Mouse (Mus musculus): Measurements from ENCODE around the gene Kcnj1. TPM values are rescaled to one million over a fixed set of nuclear protein-coding genes. Genes with fewer than 3 reads are reported as not detected.

The Kcnj1 gene
- total RNA-seq (2015; ENCODE audit: low replicate concordance) = not detected in 2 replicates
- total RNA-seq (2017; ENCODE audit: low replicate concordance) = not detected in 2 replicates

DNA sequence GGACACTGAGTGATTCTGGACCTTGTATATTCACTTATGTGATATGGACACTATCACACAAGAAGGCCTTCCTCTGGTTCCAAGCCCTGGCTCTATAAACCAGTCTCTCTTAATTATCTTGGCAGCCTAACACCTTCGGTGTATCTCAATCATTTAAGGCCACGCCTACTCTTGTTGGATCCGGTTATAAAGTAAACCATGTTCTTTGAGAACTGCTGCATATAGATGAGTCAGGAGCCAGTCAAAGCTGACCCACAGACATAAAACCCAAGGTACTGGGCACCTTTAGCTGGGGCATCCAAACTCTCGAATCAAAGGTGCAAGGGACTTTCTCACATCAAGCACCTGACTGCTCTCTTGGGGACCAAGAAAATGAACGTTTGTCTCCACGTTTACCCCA, at the start of gene Kcnj1:
Kcnj1 (plus strand) TSS at position 292 of the 400 bp plus-strand sequence.
- no peak for ATAC-seq (replicated peaks; ENCODE audit: low FRiP score, poor library complexity, severe bottlenecking)

DNA sequence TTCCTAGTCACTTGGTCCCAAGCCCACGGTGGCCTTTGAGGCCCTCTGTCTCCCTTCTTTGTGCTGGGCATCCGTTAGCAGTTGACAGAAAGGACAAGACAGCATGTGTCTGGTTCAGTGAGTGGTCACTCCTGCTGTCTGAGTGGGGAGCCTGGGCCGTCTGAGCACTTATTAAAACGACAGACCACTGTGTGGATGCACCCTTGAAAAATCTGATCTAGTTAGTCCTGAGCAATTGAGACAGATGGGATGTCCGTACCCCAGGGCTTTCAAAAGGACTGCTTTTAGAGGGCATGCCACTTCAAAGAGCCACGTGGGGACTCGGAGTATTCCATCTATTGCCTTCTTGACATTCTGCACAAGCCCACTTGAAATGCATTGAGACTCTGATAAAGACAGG, 48.7 kb upstream of the Kcnj1 start:
- ATAC-seq (replicated peaks; ENCODE audit: low FRiP score, poor library complexity, severe bottlenecking) = no peak

DNA sequence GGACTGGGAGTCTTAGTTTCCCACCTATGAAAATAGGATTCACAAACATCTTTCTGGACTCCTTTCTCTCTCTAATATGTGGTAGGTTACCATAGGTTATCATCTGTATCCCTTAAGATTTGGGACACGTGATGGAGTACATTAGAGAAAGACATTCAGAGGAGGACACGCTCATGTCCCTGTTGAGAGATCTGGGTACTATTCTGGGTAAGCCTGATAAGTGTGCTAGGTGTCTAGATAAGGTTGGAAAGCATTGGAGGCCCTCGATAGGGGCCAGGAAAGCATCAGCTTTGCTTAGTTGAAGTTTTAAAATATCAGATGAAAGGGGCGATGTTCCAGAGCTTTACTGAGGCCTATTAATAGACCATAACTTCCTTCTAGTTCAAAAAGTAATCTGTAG, 43.5 kb upstream of the Kcnj1 start:
- no peak for ATAC-seq (replicated peaks; ENCODE audit: low FRiP score, poor library complexity, severe bottlenecking)

DNA sequence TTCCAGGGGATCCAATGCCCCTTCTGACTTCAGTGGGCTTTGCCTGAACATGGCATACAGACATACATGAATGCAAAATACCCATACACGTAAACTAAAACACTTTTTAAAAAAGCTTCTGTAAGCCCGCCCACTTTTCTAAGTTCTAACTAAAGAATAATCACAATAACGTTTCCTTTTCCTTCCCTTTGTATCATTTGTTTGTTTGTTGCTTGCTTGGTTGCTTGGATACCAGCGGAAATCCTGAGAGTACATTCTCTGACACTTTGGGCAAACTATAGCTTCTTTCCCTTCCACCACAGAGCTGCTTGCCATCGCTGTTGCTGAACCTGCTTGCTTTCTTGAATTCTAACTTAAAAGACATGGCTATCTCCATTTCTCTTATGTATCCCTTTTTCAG, 41.1 kb upstream of the Kcnj1 start:
- ATAC-seq (replicated peaks; ENCODE audit: low FRiP score, poor library complexity, severe bottlenecking) = no peak

DNA sequence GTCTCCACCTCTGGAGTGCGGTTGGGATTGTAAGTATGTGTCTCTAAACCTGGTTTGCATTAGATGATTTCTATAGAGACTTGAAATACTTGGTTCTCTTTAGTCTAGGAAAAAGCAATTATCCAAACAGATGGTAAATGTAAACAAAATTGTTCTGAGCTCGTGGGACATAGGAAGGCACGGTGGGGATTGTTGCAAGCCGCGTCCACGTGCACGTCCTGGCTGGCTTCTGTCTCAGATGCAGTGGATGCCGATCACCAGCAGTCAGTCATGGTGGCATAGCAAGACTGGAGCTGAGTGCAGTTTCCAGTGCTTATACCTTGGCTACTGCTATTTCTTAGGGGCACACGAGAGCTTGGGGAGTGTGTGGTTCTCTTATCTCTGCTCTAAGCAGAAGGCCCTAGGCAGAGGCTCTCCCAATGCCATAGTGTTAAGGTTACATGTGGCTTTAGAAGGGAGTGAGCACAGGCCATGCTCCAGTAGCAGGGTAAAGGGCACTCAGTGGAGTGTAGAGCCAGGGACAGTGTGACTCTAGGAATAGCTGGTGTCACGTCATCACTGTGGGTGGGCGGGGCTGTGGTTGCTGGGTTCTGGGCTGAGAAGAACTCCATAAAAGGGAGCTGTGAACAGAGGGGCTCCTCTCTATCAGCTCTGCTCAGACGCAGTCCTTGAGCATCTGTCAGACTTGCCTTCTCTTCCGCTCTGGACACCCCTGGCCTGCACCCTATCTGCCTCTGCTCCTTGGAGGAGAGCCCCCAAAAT, 36.7 kb upstream of the Kcnj1 start:
- no peak for ATAC-seq (replicated peaks; ENCODE audit: low FRiP score, poor library complexity, severe bottlenecking)

DNA sequence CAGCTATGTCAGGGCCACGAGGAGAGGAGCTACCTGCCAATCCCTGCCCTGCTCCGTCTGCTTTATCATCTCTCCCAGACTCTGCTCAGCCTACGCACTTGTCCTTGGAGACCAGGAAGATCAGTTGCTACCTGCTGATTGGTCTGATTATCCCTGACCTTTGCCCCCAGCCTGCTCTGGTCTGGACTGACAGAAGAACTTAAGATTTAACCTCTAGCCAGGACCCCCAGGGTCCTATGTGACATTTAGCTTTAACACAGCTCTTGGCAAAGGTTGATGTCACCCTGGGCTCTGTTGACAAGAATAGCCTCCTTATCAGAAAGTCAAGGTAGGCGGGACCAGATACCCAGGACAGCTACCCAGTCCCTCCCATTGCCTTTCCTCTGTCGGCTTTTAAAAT, 31.5 kb upstream of the Kcnj1 start:
- ATAC-seq (replicated peaks; ENCODE audit: low FRiP score, poor library complexity, severe bottlenecking) = no peak

DNA sequence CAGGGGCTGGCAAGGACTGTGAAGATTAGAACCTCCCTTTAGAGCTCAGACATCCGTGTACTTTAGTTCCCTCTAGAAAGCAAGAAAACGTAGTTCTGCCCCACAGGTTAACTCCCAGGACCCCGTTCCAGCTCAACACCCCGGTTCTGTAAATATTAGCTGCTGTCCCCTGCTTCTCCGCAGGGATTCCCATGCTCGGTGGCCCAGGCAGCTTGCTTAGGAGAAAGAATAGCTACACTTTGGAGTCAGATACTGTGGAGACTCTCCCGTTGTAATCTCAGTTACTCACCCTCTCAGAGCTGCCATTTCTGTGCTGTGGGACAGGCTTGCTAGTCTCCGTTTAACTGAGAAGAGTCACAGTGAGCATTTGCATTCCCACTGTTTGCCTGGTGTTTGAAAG, 29.4 kb upstream of the Kcnj1 start:
- ATAC-seq (replicated peaks; ENCODE audit: low FRiP score, poor library complexity, severe bottlenecking) = no peak

DNA sequence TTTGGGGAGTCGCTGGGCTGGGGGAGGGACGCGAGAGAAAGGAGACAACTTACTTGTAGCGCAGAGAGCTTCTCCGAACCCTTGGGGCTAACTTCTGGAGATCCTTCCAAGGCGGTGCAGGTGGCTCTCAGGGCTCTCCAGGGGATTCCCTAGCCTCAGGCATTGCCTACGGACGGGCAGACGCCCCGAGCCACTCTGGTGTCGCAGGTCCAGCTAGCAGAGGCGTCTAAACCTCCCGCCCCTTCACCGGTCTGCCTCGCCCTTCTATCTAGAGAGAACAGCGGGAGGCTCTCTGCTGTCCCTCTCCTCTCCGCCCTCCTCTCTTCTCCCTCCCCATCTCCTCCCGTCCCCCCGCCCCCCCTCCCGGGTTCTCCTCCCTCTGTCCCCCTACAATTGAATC, 28.2 kb upstream of the Kcnj1 start, which contains the start of gene Kcnj5:
Kcnj5 (minus strand) TSS at position 300 of the 400 bp plus-strand sequence.
- no peak for ATAC-seq (replicated peaks; ENCODE audit: low FRiP score, poor library complexity, severe bottlenecking)

DNA sequence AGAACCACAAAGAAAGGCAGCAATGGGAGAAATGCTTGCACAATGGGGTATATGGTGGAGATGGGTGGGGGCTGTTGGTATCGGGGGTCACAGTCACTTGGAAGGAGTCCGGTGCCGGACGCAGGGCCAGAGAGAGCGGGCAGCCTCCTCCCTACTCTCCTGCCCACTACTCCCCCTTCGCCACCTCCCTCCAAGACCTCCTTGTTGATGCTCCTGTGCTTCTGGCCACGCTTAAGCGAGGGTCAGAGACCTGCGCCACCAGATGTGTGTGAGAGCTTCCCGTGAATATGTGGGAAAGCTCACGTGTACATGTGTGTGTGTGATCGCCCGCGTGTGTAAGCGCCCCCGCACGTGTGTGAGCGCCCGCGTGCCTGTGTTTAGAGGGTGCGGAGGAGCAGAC, 27.8 kb upstream of the Kcnj1 start:
- ATAC-seq (replicated peaks; ENCODE audit: low FRiP score, poor library complexity, severe bottlenecking) = no peak

DNA sequence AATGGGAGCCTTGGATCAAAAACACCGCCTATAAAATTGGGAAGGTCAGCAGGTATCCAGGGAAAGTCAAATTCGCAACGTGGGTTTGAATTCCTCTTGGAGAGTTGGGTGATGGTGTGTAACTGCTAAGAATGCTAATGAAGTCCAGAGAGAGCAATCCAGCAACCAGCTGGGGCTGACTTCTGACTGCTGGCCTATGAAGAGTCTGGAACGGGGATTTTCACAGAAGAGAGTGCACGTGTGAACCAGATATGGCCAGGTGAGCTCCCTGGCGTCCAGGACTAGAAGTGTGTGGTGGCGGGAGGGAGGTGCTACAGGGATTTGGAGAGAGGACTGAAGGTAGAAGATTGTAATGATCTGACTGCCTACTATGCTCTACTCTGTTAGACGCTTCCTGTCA, 24.2 kb upstream of the Kcnj1 start:
- no peak for ATAC-seq (replicated peaks; ENCODE audit: low FRiP score, poor library complexity, severe bottlenecking)

DNA sequence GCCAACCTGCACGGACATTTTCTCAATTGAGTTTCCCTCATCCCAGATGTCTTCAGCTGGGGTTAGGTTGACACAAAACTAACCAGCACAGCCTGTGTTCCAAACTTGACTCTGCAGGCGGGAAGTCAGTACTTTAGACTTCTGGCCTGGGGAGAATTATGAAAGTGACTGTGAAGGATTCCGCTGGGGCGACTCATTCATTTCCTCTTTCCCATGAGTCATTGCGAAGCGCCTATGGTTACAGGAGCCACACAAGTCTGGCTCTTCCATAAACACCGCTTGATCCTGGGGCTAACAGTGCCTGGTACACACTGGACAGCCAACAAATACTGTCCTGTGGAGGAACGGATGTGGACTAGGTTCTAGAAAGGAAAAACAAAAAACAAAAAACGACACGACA, 22.9 kb upstream of the Kcnj1 start:
- no peak for ATAC-seq (replicated peaks; ENCODE audit: low FRiP score, poor library complexity, severe bottlenecking)

DNA sequence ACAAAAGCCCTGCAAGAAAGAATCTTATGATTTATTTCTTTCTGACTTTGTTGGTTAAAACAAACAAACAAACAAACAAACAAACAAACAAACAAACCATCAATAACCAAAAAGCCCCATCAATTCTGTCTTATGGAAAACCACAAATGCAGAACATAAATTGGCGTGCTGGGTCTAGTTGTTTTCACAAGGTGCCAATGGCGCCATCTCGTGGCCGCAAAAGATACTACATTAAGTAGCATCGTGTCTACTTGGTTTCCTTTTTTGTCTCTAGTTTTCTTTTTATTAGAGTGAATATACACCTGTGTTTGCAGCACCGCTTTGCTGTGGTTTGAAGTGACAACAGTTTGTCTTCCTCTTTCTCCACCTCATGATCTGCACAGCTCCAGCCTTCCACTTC, 22.0 kb upstream of the Kcnj1 start:
- ATAC-seq (replicated peaks; ENCODE audit: low FRiP score, poor library complexity, severe bottlenecking) = no peak

DNA sequence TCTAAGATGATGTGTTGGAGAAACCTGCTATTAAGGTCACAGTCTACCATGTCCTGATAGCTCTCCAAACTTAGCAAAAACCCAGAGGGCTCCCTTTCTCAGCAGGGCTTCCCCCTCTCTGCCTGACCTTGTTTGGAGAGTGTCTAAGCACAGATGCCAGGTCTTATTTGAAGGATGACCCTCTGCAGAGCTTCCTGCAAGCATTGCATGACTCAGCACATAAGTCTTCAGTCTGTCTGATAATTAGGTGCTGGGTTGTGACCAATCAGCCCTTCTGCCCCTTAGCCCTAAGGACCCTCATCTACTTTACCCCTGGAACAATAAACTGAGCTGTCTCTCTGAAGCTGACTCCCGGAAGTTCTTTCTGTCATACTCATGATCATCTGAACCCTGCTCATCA, 11.5 kb upstream of the Kcnj1 start:
- ATAC-seq (replicated peaks; ENCODE audit: low FRiP score, poor library complexity, severe bottlenecking) = no peak

DNA sequence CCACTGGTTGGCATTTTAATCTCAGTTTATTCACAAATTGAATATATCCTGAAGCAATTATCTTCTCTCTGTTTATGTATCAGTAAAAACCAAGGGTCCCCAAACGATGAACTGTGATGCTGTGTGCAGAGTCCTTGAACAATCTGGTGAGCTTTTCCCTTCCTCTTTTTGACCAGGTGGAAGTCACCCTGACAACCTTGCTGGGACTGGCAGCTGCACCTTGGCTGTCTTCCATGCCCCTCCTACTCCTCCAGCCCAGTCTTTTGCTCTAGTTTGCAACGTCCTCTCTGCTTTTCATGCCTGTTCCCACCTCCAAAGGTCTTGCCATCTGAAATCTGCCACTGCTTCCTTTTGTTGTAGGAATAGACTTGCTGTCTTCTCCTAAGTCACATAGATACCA, 3.5 kb upstream of the Kcnj1 start:
- no peak for ATAC-seq (replicated peaks; ENCODE audit: low FRiP score, poor library complexity, severe bottlenecking)

DNA sequence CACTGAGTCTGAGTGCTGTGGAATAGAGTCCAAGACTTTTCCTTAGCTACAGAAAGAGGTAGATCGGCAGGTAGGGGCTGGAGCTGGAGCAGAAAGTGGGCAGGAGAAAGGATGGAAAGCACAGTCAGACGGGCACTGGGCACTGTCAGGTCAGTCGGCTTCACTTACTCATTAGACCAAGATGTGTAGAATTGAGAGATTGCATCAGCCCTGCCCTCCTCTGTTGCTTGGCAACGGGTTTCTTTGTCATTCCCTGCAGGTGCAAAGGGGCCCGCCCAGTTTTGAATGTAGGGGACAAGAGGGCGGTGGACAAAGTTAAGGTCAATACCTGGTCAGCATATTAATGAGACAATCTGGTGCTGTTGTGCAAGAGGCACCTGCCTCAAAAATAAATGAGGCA, 2.9 kb upstream of the Kcnj1 start:
- ATAC-seq (replicated peaks; ENCODE audit: low FRiP score, poor library complexity, severe bottlenecking) = no peak

DNA sequence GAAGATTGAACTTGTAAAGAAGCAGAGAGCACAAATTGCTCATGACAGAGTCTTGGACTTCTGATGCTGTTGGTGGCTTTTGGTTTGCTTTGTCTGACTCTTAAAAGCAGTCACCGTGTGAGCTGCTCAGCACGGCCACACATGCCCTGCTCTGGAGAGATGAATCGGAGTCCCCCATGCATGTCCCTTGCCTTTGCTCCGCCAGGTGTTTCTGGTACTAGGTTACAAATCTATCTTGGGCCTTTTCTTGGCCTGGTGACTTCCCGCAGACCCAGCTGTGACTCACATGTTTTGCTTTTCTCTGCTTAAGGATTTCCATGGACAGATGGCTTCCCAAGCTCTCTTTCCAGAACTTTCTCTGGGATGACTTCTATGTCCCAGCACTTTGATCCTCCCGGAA, 1.4 kb downstream of the Kcnj1 start:
- no peak for ATAC-seq (replicated peaks; ENCODE audit: low FRiP score, poor library complexity, severe bottlenecking)

DNA sequence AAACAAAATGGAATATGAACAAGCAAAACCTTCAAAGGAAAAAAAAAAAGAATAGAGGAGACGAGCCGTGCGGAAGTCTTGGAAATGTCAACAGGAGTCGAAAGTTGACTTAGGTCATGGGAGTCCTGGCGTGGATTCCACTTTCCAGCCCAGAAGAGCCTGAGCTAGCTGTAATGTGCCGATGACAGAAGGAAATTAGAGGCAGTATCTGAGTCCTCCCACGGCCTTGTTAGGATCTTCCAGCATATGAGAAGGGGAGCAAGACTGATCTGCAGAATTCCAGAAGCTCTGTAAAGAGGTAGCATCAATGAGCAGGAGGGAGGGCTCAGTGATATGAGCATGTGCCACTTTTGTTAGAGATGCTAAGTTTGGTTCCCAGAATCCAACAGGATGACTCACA, 3.7 kb downstream of the Kcnj1 start:
- ATAC-seq (replicated peaks; ENCODE audit: low FRiP score, poor library complexity, severe bottlenecking) = no peak

DNA sequence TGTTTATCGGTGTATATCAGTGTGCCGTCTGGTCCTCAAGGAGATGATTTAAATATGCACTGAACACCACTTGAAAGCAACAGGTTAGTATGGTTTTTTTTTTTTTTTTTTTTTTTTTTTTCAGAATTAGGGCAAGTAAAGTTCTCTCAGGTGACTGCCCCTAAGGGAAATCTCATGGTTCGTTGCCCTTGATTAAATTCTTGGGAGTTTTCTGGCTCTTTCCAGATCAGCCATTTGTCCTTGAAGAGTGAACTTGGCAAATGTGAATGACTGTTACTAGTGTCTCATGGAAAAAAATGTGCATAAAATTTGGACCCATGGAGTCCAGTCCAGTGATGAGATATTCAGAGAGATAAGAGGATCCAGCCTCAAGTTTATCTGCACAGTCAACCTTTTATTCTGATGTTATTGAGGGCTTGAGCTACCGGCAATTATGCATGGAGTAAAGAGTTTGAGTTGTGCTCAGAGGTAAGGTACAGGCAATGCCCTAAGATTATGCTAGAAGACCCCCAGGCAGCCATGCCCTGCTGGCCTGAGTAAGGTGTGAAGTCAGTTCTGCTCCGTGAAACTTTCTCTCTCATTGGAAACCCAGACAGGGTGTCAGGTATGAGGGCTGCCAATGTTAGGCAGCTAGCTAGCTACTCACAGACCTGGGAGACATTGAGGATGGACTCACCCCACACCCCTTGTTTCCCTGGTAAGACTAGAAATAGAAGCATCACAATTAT, 4.7 kb downstream of the Kcnj1 start:
- no peak for ATAC-seq (replicated peaks; ENCODE audit: low FRiP score, poor library complexity, severe bottlenecking)

DNA sequence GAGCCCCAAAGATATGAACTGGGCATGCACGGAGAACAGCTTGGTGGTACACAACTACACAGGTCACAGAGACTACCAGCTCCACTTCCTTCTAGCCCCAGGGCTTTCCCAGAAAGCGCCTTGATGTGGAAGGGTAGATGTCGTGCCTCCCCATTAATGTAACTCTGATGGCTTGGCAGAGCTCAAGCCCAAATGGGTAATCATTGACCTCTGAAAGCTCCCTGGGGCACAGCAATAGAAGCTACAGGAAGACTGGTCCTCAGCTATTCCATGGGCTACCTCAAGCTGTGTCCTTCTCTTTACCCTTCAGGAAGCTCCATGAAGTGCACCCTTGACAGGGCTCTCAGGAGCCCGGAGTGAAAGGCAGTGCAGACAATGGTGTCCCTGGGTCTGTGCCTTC, 12.6 kb downstream of the Kcnj1 start:
- ATAC-seq (replicated peaks; ENCODE audit: low FRiP score, poor library complexity, severe bottlenecking) = no peak

DNA sequence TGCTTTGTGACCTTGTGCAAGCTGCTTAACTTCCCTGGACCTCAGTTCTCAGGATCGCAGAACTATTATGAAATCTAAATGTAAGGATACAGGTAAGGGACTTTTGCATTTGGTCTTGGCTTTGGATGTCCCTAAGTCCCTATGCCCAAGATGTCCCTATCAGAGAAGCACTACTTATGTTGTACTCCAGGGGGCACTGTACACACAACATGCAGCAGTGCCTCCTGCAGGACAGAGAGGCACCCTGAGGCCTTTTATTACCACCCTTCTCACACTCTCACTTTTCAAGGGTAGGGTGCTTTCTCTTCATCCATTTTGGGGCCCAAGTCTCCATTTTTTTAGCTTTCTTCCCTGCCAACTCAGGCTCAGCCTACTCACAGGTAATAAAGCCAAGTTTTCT, 15.8 kb downstream of the Kcnj1 start:
- no peak for ATAC-seq (replicated peaks; ENCODE audit: low FRiP score, poor library complexity, severe bottlenecking)

DNA sequence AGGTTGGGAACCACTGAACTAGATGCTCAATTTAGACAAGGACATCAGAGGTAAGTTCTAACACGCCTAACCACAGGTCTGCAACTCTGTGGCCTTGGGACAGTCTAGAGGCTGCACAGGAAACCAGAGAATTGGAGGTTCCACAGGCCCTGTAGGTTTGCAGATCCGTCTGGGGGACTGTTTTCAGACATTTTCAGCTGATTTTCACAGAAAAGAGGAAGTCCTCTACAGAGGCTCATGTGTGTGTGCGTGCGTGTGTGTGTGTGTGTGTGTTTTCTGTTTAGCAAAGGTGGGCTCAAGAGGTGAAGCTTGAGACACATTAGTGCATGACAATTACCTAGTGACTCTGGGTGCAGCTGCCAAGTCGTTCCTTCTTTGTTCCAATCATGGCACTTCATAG, 18.8 kb downstream of the Kcnj1 start:
- ATAC-seq (replicated peaks; ENCODE audit: low FRiP score, poor library complexity, severe bottlenecking) = no peak

Data from erythroid progenitor cell, adult 5-6 weeks (primary cell).